Comparison of ENCODE assay signal across 14 mouse cellular contexts in genomic region chr11:113049593-113049992, GRCm38 (mm10).
"Had no signal": no experiment of that assay in that cellular context is flagged by ENCODE, and none has a peak within 500 bp of the region (broad histone marks: within the 10 kb centered on the region; RNA-seq: fewer than 3 reads in every experiment).

No protein-coding gene starts in this region.

- H3K27ac ChIP-seq: liver, embryonic 12.5 days; midbrain, embryonic 15.5 days had no signal

- H3K27me3 ChIP-seq: limb, embryonic 15.5 days; liver, embryonic 12.5 days; midbrain, embryonic 15.5 days had no signal

- ATAC-seq: liver, embryonic 12.5 days; midbrain, embryonic 15.5 days had no signal

- DNase-seq: kidney, adult 2 months; kidney, postnatal 10 days; layer of hippocampus, postnatal 36 days; lung, embryonic 14.5 days; lung, postnatal 10 days; lung, postnatal 4 days; right cerebral cortex, adult 18-20 months; right cerebral cortex, postnatal 25 days; thymus, adult 2 months; thymus, postnatal 25 days had no signal

- H3K4me2 ChIP-seq: limb, embryonic 15.5 days; liver, embryonic 12.5 days; lung, embryonic 14.5 days; midbrain, embryonic 11.5 days; midbrain, embryonic 15.5 days had no signal

- H3K9me3 ChIP-seq: limb, embryonic 15.5 days; liver, embryonic 12.5 days; midbrain, embryonic 15.5 days had no signal

- H3K36me3 ChIP-seq: limb, embryonic 15.5 days; liver, embryonic 12.5 days; midbrain, embryonic 15.5 days had no signal

- H3K4me3 ChIP-seq: limb, embryonic 15.5 days; liver, embryonic 12.5 days; midbrain, embryonic 15.5 days had no signal

- H3K9ac ChIP-seq: limb, embryonic 15.5 days; liver, embryonic 12.5 days; lung, embryonic 14.5 days; midbrain, embryonic 15.5 days had no signal
